Mouse (Mus musculus) thymus, adult 2 months (tissue): ENCODE data around the gene Lingo2. TPM values are rescaled to one million over a fixed set of nuclear protein-coding genes. Genes with fewer than 3 reads are reported as not detected.

Experiments
- DNase-seq: peaks from one replicate; pipeline ENCODE4 v3.0.0; 2021
- H3K27ac ChIP-seq: fragments of 200-500 bp; 2 replicates; pipeline ENCODE4 v1.5.1; 2012; ENCODE audit warnings: low read length, control low read depth; ENCODE audit not compliant: control insufficient read depth, insufficient read depth
- H3K27me3 ChIP-seq: fragments of 200-500 bp; 2 replicates; pipeline ENCODE4 v1.6.1; 2012; ENCODE audit warnings: mild to moderate bottlenecking, low read length, moderate library complexity, mixed read lengths; ENCODE audit not compliant: control insufficient read depth, insufficient read depth
- H3K36me3 ChIP-seq: fragments of 200-500 bp; 2 replicates; pipeline ENCODE4 v1.6.1; 2012; ENCODE audit warnings: mild to moderate bottlenecking, low read length, moderate library complexity; ENCODE audit not compliant: control insufficient read depth, insufficient read depth
- H3K4me1 ChIP-seq: fragments of 200-500 bp; replicated peaks from 2 replicates; pipeline ENCODE4 v1.6.1; 2012; ENCODE audit warnings: low read length; ENCODE audit not compliant: control insufficient read depth, insufficient read depth
- H3K4me3 ChIP-seq: fragments of 200-500 bp; 2 replicates; pipeline ENCODE4 v1.5.1; 2012; ENCODE audit warnings: mild to moderate bottlenecking, low read length, control low read depth, moderate library complexity; ENCODE audit not compliant: control insufficient read depth, insufficient read depth
- CTCF ChIP-seq: fragments of 200-500 bp; IDR thresholded peaks from 2 replicates; pipeline ENCODE4 v1.5.1; 2012; ENCODE audit warnings: mild to moderate bottlenecking, control low read depth, low read length, moderate library complexity, borderline replicate concordance; ENCODE audit not compliant: control insufficient read depth, poor library complexity, insufficient read depth; ENCODE audit errors: extremely low read depth
- POLR2A ChIP-seq: fragments of 200-500 bp; IDR thresholded peaks from 2 replicates; pipeline ENCODE4 v1.6.1; 2012; ENCODE audit warnings: mild to moderate bottlenecking, low read length, control low read depth, moderate library complexity; ENCODE audit not compliant: control insufficient read depth, poor library complexity, insufficient read depth; ENCODE audit errors: extremely low read depth
- WGBS: fragments of 180-500 bp; shearing (Covaris S2); methylation state at CpG from one replicate; pipeline ENCODE4 v1.1.7; 2018; 5-methylcytosine and 5-hydroxymethylcytosine counted together
- polyA plus RNA-seq: library from polyadenylated mRNA; depleted of rRNA; stranded (reverse); fragments of >200 nt; gene quantifications from 2 replicates; pipeline ENCODE4 v1.2.3, GENCODE M21; 2012

Gene Lingo2
- polyA plus RNA-seq, 1 experiment = 0.11 TPM

- Histone ChIP-seq H3K4me1 (no peaks in the 10 kb centered on the region), H3K27me3 (no peaks in the 10 kb centered on the region), H3K27ac (no peak overlapping the region), H3K36me3 (no peaks in the 10 kb centered on the region), H3K4me3 (no peak overlapping the region)
- WGBS = 93% methylated on average over 3 of the region's 3 CpGs
- DNase-seq = no peak
- no peak for TF ChIP-seq CTCF
- no peak for TF ChIP-seq POLR2A
These were observed 911.2 kb downstream of the Lingo2 start for GRCm38 (mm10) chr4:36040361-36040760.

- DNase-seq = no peak
- TF ChIP-seq POLR2A = no peak
- no peak for TF ChIP-seq CTCF
- Histone ChIP-seq H3K27me3 (no peaks in the 10 kb centered on the region), H3K36me3 (no peaks in the 10 kb centered on the region), H3K4me3 (no peak overlapping the region), H3K4me1 (no peaks in the 10 kb centered on the region), H3K27ac (no peak overlapping the region)
- 95% methylated on average over 2 of the region's 2 CpGs for WGBS
These were observed 912.8 kb downstream of the Lingo2 start for GRCm38 (mm10) chr4:36038742-36039141.

GRCm38 (mm10) chr4:36032039-36032438, 919.5 kb downstream of the Lingo2 start:
- Histone ChIP-seq H3K27me3 (no peaks in the 10 kb centered on the region), H3K4me3 (no peak overlapping the region), H3K27ac (no peak overlapping the region), H3K4me1 (no peaks in the 10 kb centered on the region), H3K36me3 (no peaks in the 10 kb centered on the region)
- DNase-seq = no peak
- no peak for TF ChIP-seq POLR2A
- TF ChIP-seq CTCF = no peak
- 85% methylated on average over 5 of the region's 5 CpGs for WGBS

- Histone ChIP-seq H3K27me3 (no peaks in the 10 kb centered on the region), H3K4me3 (no peak overlapping the region), H3K27ac (no peak overlapping the region), H3K4me1 (no peaks in the 10 kb centered on the region), H3K36me3 (no peaks in the 10 kb centered on the region)
- 83% methylated on average over 4 of the region's 4 CpGs for WGBS
- TF ChIP-seq POLR2A (no peak), CTCF (no peak)
- no peak for DNase-seq
These were observed 937.4 kb downstream of the Lingo2 start for GRCm38 (mm10) chr4:36014181-36014580.

- H3K36me3 ChIP-seq = no peaks in the 10 kb centered on the region
- 82% methylated on average over 2 of the region's 2 CpGs for WGBS
- TF ChIP-seq CTCF (no peak), POLR2A (no peak)
- DNase-seq = no peak
- H3K27ac ChIP-seq = no peak overlapping the region
- no peak overlapping the region for H3K4me3 ChIP-seq
- H3K27me3 ChIP-seq = no peaks in the 10 kb centered on the region
- H3K4me1 ChIP-seq = no peaks in the 10 kb centered on the region
These were observed 959.4 kb downstream of the Lingo2 start for GRCm38 (mm10) chr4:35992005-35992763.

- TF ChIP-seq POLR2A (no peak), CTCF (no peak)
- 90% methylated on average over 6 of the region's 6 CpGs for WGBS
These were observed 965.5 kb downstream of the Lingo2 start for GRCm38 (mm10) chr4:35986012-35986411.

GRCm38 (mm10) chr4:35963532-35963931, 988.0 kb downstream of the Lingo2 start:
- no peak for TF ChIP-seq CTCF
- H3K4me3 ChIP-seq = no peak overlapping the region
- no peak for DNase-seq
- H3K36me3 ChIP-seq = no peaks in the 10 kb centered on the region
- WGBS = 91% methylated on average over 4 of the region's 4 CpGs
- no peaks in the 10 kb centered on the region for H3K4me1 ChIP-seq
- H3K27ac ChIP-seq = no peak overlapping the region
- no peaks in the 10 kb centered on the region for H3K27me3 ChIP-seq

More at GRCm38 (mm10) chr4:35986012-35986411, 965.5 kb downstream of the Lingo2 start:
- no peak overlapping the region for H3K27ac ChIP-seq
- H3K27me3 ChIP-seq = no peaks in the 10 kb centered on the region
- no peaks in the 10 kb centered on the region for H3K4me1 ChIP-seq
- no peaks in the 10 kb centered on the region for H3K36me3 ChIP-seq
- no peak overlapping the region for H3K4me3 ChIP-seq
- no peak for DNase-seq
